Mouse (Mus musculus): ENCODE measurements around the gene Gm15557. TPM values are rescaled to one million over a fixed set of nuclear protein-coding genes. Genes with fewer than 3 reads are reported as not detected.
A peak's percentile ranks its signal among the peaks of the same experiment; 100 is the strongest.

The Gm15557 gene
- polyA plus RNA-seq, 1 experiment from 2014 or later: not detected

DNA sequence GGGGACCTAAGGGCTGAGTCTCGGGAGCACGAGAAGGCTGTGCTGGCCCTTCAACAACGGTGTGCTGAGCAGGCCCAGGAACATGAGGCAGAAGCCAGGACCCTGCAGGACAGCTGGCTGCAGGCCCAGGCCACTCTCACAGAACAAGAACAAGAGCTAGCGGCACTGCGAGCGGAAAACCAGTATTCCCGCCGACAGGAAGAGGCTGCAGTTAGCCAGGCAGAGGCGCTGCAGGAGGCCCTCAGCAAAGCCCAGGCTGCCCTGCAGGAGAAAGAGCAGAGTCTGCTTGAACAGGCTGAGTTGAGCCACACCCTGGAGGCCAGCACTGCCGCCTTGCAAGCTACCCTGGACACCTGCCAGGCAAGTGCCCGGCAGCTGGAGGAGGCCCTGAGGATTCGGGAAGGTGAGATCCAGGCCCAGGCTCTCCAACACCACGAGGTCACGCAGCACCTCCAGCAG lies 51.4 kb downstream of the Gm15557 start:
- no peaks in the 10 kb centered on the region for H3K4me1 ChIP-seq (ENCODE audit: control insufficient read depth, insufficient read depth, low read length)
- no peaks in the 10 kb centered on the region for H3K27me3 ChIP-seq (replicated peaks; ENCODE audit: control insufficient read depth, insufficient read depth, low read length)
- DNase-seq (ENCODE audit: low spot score): peak; percentile 8
- no peak overlapping the region for H3K4me3 ChIP-seq (ENCODE audit: low read depth, low read length)
- no peak overlapping the region for H3K4me2 ChIP-seq (ENCODE audit: low read depth, low read length)
- H3K9ac ChIP-seq (ENCODE audit: low read depth, low read length): no peak overlapping the region
- peaks cover 96% of the 10 kb centered on the region for H3K36me3 ChIP-seq (ENCODE audit: control insufficient read depth, insufficient read depth, low read length)
- no peak overlapping the region for H3K27ac ChIP-seq (replicated peaks; ENCODE audit: low read depth, low read length)
- no peaks in the 10 kb centered on the region for H3K9me3 ChIP-seq (ENCODE audit: control insufficient read depth, low read length)
- 82% methylated on average over 14 of the region's 14 CpGs for WGBS
- ATAC-seq (ENCODE audit: low read depth): no peak

Other genes starting within 250 kb of the Gm15557 start
- 131 and 147 TPM in 2 replicates for gene Trpc4ap, start 248.3 kb upstream of the Gm15557 start, polyA plus RNA-seq (2014; fragmentation: Nextera tagmentation; extraction: Ambion mirVana)
- 34.0 and 35.2 TPM in 2 replicates for gene Edem2, start 211.3 kb upstream of the Gm15557 start, polyA plus RNA-seq (2014; fragmentation: Nextera tagmentation; extraction: Ambion mirVana)
- not detected in 2 replicates for gene Gm17581, start 204.9 kb upstream of the Gm15557 start, polyA plus RNA-seq (2014; fragmentation: Nextera tagmentation; extraction: Ambion mirVana)
- gene Procr, start 189.6 kb upstream of the Gm15557 start, polyA plus RNA-seq (2014; fragmentation: Nextera tagmentation; extraction: Ambion mirVana): 8.1 and 9.1 TPM in 2 replicates
- gene Mmp24, start 165.4 kb upstream of the Gm15557 start, polyA plus RNA-seq (2014; fragmentation: Nextera tagmentation; extraction: Ambion mirVana): 0.51 TPM in 2 replicates
- 10.8 and 12.2 TPM in 2 replicates for gene BC029722, start 121.3 kb upstream of the Gm15557 start, polyA plus RNA-seq (2014; fragmentation: Nextera tagmentation; extraction: Ambion mirVana)
- gene Eif6, start 113.8 kb upstream of the Gm15557 start, polyA plus RNA-seq (2014; fragmentation: Nextera tagmentation; extraction: Ambion mirVana): 151 and 162 TPM in 2 replicates
- gene Fam83c, start 105.9 kb upstream of the Gm15557 start, polyA plus RNA-seq (2014; fragmentation: Nextera tagmentation; extraction: Ambion mirVana): 0.74 and 1.1 TPM in 2 replicates
- gene Uqcc1, start 10.4 kb upstream of the Gm15557 start, polyA plus RNA-seq (2014; fragmentation: Nextera tagmentation; extraction: Ambion mirVana): 58.3 and 65.9 TPM in 2 replicates
- gene Gdf5, start 4.6 kb downstream of the Gm15557 start, polyA plus RNA-seq (2014; fragmentation: Nextera tagmentation; extraction: Ambion mirVana): 3.3 and 3.8 TPM in 2 replicates
- 17.6 TPM in 2 replicates for gene Cep250, start 15.7 kb downstream of the Gm15557 start, polyA plus RNA-seq (2014; fragmentation: Nextera tagmentation; extraction: Ambion mirVana)
- gene 6430550D23Rik, start 67.2 kb downstream of the Gm15557 start, polyA plus RNA-seq (2014; fragmentation: Nextera tagmentation; extraction: Ambion mirVana): 0.90 and 1.4 TPM in 2 replicates
- 235 and 269 TPM in 2 replicates for gene Ergic3, start 67.3 kb downstream of the Gm15557 start, polyA plus RNA-seq (2014; fragmentation: Nextera tagmentation; extraction: Ambion mirVana)
- gene Fer1l4, start 112.2 kb downstream of the Gm15557 start, polyA plus RNA-seq (2014; fragmentation: Nextera tagmentation; extraction: Ambion mirVana): not detected in 2 replicates
- gene Spag4, start 124.4 kb downstream of the Gm15557 start, polyA plus RNA-seq (2014; fragmentation: Nextera tagmentation; extraction: Ambion mirVana): 2.3 and 3.1 TPM in 2 replicates
- 34.3 and 35.4 TPM in 2 replicates for gene Cpne1, start 171.2 kb downstream of the Gm15557 start, polyA plus RNA-seq (2014; fragmentation: Nextera tagmentation; extraction: Ambion mirVana)
- gene Rbm12, start 171.2 kb downstream of the Gm15557 start, polyA plus RNA-seq (2014; fragmentation: Nextera tagmentation; extraction: Ambion mirVana): 26.2 and 27.7 TPM in 2 replicates
- gene Gm28036, start 186.4 kb downstream of the Gm15557 start, polyA plus RNA-seq (2014; fragmentation: Nextera tagmentation; extraction: Ambion mirVana): 10.6 and 15.7 TPM in 2 replicates
- 411 and 416 TPM in 2 replicates for gene Romo1, start 203.3 kb downstream of the Gm15557 start, polyA plus RNA-seq (2014; fragmentation: Nextera tagmentation; extraction: Ambion mirVana)
- gene Nfs1, start 203.5 kb downstream of the Gm15557 start, polyA plus RNA-seq (2014; fragmentation: Nextera tagmentation; extraction: Ambion mirVana): 36.0 and 40.8 TPM in 2 replicates
- gene Rbm39, start 239.5 kb downstream of the Gm15557 start, polyA plus RNA-seq (2014; fragmentation: Nextera tagmentation; extraction: Ambion mirVana): 561 and 619 TPM in 2 replicates

Measured in embryonic facial prominence, embryonic 14.5 days (tissue).